Mouse (Mus musculus) midbrain, embryonic 11.5 days (tissue): ENCODE results near the gene Ptprm. TPM values are rescaled to one million over a fixed set of nuclear protein-coding genes. Genes with fewer than 3 reads are reported as not detected.
A peak's percentile ranks its signal among the peaks of the same experiment; 100 is the strongest.

Experiments
- ATAC-seq: fragments of 200-750 bp; cut with Nextera tagmentation; 2 replicates; pipeline ENCODE4 v1.8.0; 2017; ENCODE audit warnings: moderate TSS enrichment, moderate library complexity; ENCODE audit not compliant: low FRiP score
- DNase-seq: peaks from one replicate; pipeline ENCODE4 v3.0.0; 2015; ENCODE audit warnings: low spot score; ENCODE audit errors: missing footprints
- H3K27ac ChIP-seq: fragments of 300-500 bp; sonication (generic); 2 replicates; pipeline ENCODE4 v1.5.1; 2014; ENCODE audit warnings: low read depth, low read length
- H3K27me3 ChIP-seq: fragments of 300-500 bp; sonication (generic); 2 replicates; pipeline ENCODE4 v1.6.1; 2014; ENCODE audit warnings: mild to moderate bottlenecking, low read length, moderate library complexity, mixed read lengths; ENCODE audit not compliant: control insufficient read depth, insufficient read depth
- H3K36me3 ChIP-seq: fragments of 300-500 bp; sonication (generic); 2 replicates; pipeline ENCODE4 v1.6.1; 2014; ENCODE audit warnings: mild to moderate bottlenecking, low read length, moderate library complexity, mixed read lengths; ENCODE audit not compliant: control insufficient read depth, insufficient read depth
- H3K4me1 ChIP-seq: fragments of 300-500 bp; sonication (generic); 2 replicates; pipeline ENCODE4 v1.6.1; 2014; ENCODE audit warnings: low read length; ENCODE audit not compliant: control insufficient read depth, insufficient read depth
- H3K4me2 ChIP-seq: fragments of 300-500 bp; sonication (generic); 2 replicates; pipeline ENCODE4 v1.6.1; 2014; ENCODE audit warnings: mild to moderate bottlenecking, moderate library complexity
- H3K4me3 ChIP-seq: fragments of 300-500 bp; sonication (generic); 2 replicates; pipeline ENCODE4 v1.5.1; 2014; ENCODE audit warnings: low read depth, low read length
- H3K9ac ChIP-seq: fragments of 300-500 bp; sonication (generic); 2 replicates; pipeline ENCODE4 v1.6.1; 2014; ENCODE audit warnings: low read length
- H3K9me3 ChIP-seq: fragments of 300-500 bp; sonication (generic); 2 replicates; pipeline ENCODE4 v1.6.1; 2016; ENCODE audit warnings: low read length; ENCODE audit not compliant: control insufficient read depth
- WGBS: fragments of 180-500 bp; shearing (Covaris S2); extraction: QIAGEN DNeasy Blood & Tissue Kit; methylation state at CpG from one replicate; pipeline ENCODE4 v1.1.7; 2014; 5-methylcytosine and 5-hydroxymethylcytosine counted together
- polyA plus RNA-seq: library from polyadenylated mRNA; unstranded; fragments of >200 nt; fragmentation: Nextera tagmentation; extraction: Ambion mirVana; gene quantifications from 2 replicates; pipeline ENCODE4 v1.2.1, GENCODE M21; 2014

Gene Ptprm
- polyA plus RNA-seq, 1 experiment from 2014 or later = 8.9 TPM

- Histone ChIP-seq H3K9me3 (no peaks in the 10 kb centered on the region), H3K4me3 (no peak overlapping the region), H3K27me3 (no peaks in the 10 kb centered on the region), H3K27ac (no peak overlapping the region), H3K4me2 (no peak overlapping the region), H3K36me3 (no peaks in the 10 kb centered on the region), H3K9ac (no peak overlapping the region), H3K4me1 (no peaks in the 10 kb centered on the region)
- ATAC-seq (no peak), DNase-seq (no peak)
- 87% methylated on average over 6 of the region's 6 CpGs for WGBS
Observed at GRCm38 (mm10) chr17:67013217-67013616, 341.0 kb downstream of the Ptprm start.

GRCm38 (mm10) chr17:67011836-67012583, 342.2 kb downstream of the Ptprm start:
- H3K36me3 ChIP-seq = no peaks in the 10 kb centered on the region
- ATAC-seq (peak; percentile 24; the same call in 1 of the 2 replicates), DNase-seq (no peak)
- H3K4me1 ChIP-seq = no peaks in the 10 kb centered on the region
- 91% methylated on average over 6 of the region's 6 CpGs for WGBS
- H3K4me2 ChIP-seq = no peak overlapping the region
- no peaks in the 10 kb centered on the region for H3K27me3 ChIP-seq
- no peaks in the 10 kb centered on the region for H3K9me3 ChIP-seq
- no peak overlapping the region for H3K4me3 ChIP-seq
- H3K27ac ChIP-seq = no peak overlapping the region
- no peak overlapping the region for H3K9ac ChIP-seq

- ATAC-seq (no peak), DNase-seq (no peak)
- no peak overlapping the region for H3K4me3 ChIP-seq
- H3K9ac ChIP-seq = no peak overlapping the region
- H3K4me1 ChIP-seq = no peaks in the 10 kb centered on the region
- H3K27ac ChIP-seq = no peak overlapping the region
- no peak overlapping the region for H3K4me2 ChIP-seq
- no peaks in the 10 kb centered on the region for H3K9me3 ChIP-seq
- no peaks in the 10 kb centered on the region for H3K27me3 ChIP-seq
- H3K36me3 ChIP-seq = no peaks in the 10 kb centered on the region
- 79% methylated on average over 4 of the region's 4 CpGs for WGBS
Observed at GRCm38 (mm10) chr17:67010136-67010535, 344.1 kb downstream of the Ptprm start.

GRCm38 (mm10) chr17:67008137-67008536, 346.1 kb downstream of the Ptprm start:
- Histone ChIP-seq H3K4me1 (no peaks in the 10 kb centered on the region), H3K9ac (no peak overlapping the region), H3K9me3 (no peaks in the 10 kb centered on the region), H3K4me2 (no peak overlapping the region), H3K36me3 (no peaks in the 10 kb centered on the region), H3K27me3 (no peaks in the 10 kb centered on the region), H3K27ac (no peak overlapping the region), H3K4me3 (no peak overlapping the region)
- 71% methylated on average over 9 of the region's 9 CpGs for WGBS
- DNase-seq (no peak), ATAC-seq (no peak)

- H3K36me3 ChIP-seq = no peaks in the 10 kb centered on the region
- 66% methylated on average over 14 of the region's 14 CpGs for WGBS
- H3K27ac ChIP-seq = no peak overlapping the region
- no peak overlapping the region for H3K4me2 ChIP-seq
- no peak overlapping the region for H3K9ac ChIP-seq
- no peak overlapping the region for H3K4me3 ChIP-seq
- no peaks in the 10 kb centered on the region for H3K4me1 ChIP-seq
- DNase-seq = no peak
- H3K9me3 ChIP-seq = no peaks in the 10 kb centered on the region
- no peak for ATAC-seq
- no peaks in the 10 kb centered on the region for H3K27me3 ChIP-seq
Observed at GRCm38 (mm10) chr17:67006740-67007385, 347.4 kb downstream of the Ptprm start.

- Histone ChIP-seq H3K27ac (no peak overlapping the region), H3K9ac (no peak overlapping the region), H3K27me3 (no peaks in the 10 kb centered on the region), H3K36me3 (no peaks in the 10 kb centered on the region), H3K4me1 (no peaks in the 10 kb centered on the region), H3K9me3 (no peaks in the 10 kb centered on the region), H3K4me2 (no peak overlapping the region), H3K4me3 (no peak overlapping the region)
- DNase-seq (no peak), ATAC-seq (no peak)
- WGBS = 78% methylated on average over 2 of the region's 2 CpGs
Observed at GRCm38 (mm10) chr17:66996882-66997281, 357.4 kb downstream of the Ptprm start.

GRCm38 (mm10) chr17:66996016-66996415, 358.2 kb downstream of the Ptprm start:
- Histone ChIP-seq H3K4me1 (peaks cover 3% of the 10 kb centered on the region; the same call in 1 of the 2 replicates), H3K9me3 (no peaks in the 10 kb centered on the region), H3K4me2 (no peak overlapping the region), H3K27me3 (no peaks in the 10 kb centered on the region), H3K27ac (no peak overlapping the region), H3K4me3 (no peak overlapping the region), H3K36me3 (no peaks in the 10 kb centered on the region), H3K9ac (no peak overlapping the region)
- 87% methylated on average over 6 of the region's 6 CpGs for WGBS
- ATAC-seq (no peak), DNase-seq (no peak)

- Histone ChIP-seq H3K27me3 (no peaks in the 10 kb centered on the region), H3K36me3 (no peaks in the 10 kb centered on the region), H3K9me3 (no peaks in the 10 kb centered on the region), H3K4me1 (peaks cover 3% of the 10 kb centered on the region; the same call in 1 of the 2 replicates), H3K4me3 (no peak overlapping the region), H3K9ac (no peak overlapping the region), H3K27ac (no peak overlapping the region), H3K4me2 (no peak overlapping the region)
- 89% methylated on average over 4 of the region's 4 CpGs for WGBS
- ATAC-seq = peak; percentile 50; the same call in 1 of the 2 replicates
- DNase-seq = no peak
Observed at GRCm38 (mm10) chr17:66991815-66992214, 362.4 kb downstream of the Ptprm start.

- H3K4me1 ChIP-seq = peaks cover 3% of the 10 kb centered on the region; the same call in 1 of the 2 replicates
- H3K4me2 ChIP-seq = no peak overlapping the region
- no peaks in the 10 kb centered on the region for H3K36me3 ChIP-seq
- 38% methylated on average over 2 of the region's 2 CpGs for WGBS
- no peak for DNase-seq
- no peak overlapping the region for H3K9ac ChIP-seq
- ATAC-seq = peak; percentile 65
- H3K9me3 ChIP-seq = no peaks in the 10 kb centered on the region
- H3K4me3 ChIP-seq = no peak overlapping the region
- no peak overlapping the region for H3K27ac ChIP-seq
- no peaks in the 10 kb centered on the region for H3K27me3 ChIP-seq
Observed at GRCm38 (mm10) chr17:66990761-66991160, 363.5 kb downstream of the Ptprm start.
